Mouse (Mus musculus) thymus, postnatal 0 days (tissue): ENCODE measurements around the gene Nr2c2ap. TPM values are rescaled to one million over a fixed set of nuclear protein-coding genes. Genes with fewer than 3 reads are reported as not detected.

Experiments
- DNase-seq: peaks from one replicate; pipeline ENCODE4 v3.0.0-alpha.2; 2015; ENCODE audit warnings: low spot score
- polyA plus RNA-seq: library from polyadenylated mRNA; unstranded; fragments of >200 nt; fragmentation: Nextera tagmentation; extraction: Ambion mirVana; gene quantifications from 2 replicates; pipeline ENCODE4 v1.2.1, GENCODE M21; 2015

Nr2c2ap gene
- polyA plus RNA-seq, 1 experiment from 2014 or later: 60.6 TPM

GRCm38 (mm10) chr8:70118726-70119700 lies 12.1 kb upstream of the Nr2c2ap start:
- peak; percentile 8 for DNase-seq

GRCm38 (mm10) chr8:70120667-70121066 lies 10.5 kb upstream of the Nr2c2ap start, which contains the start of gene Ncan:
Ncan (minus strand) TSS chr8:70120873.
- peak; percentile 31 for DNase-seq

GRCm38 (mm10) chr8:70122863-70123262 lies 8.3 kb upstream of the Nr2c2ap start:
- no peak for DNase-seq

- DNase-seq: no peak
These were observed 6.1 kb upstream of the Nr2c2ap start for GRCm38 (mm10) chr8:70124992-70125391.

GRCm38 (mm10) chr8:70128435-70128834 lies 2.7 kb upstream of the Nr2c2ap start:
- DNase-seq: no peak

GRCm38 (mm10) chr8:70129309-70129952 lies 1.7 kb upstream of the Nr2c2ap start:
- DNase-seq: no peak

- no peak for DNase-seq
These were observed 1.1 kb upstream of the Nr2c2ap start for GRCm38 (mm10) chr8:70130066-70130465.

- no peak for DNase-seq
These were observed 3.0 kb downstream of the Nr2c2ap start for GRCm38 (mm10) chr8:70134086-70134485.

GRCm38 (mm10) chr8:70134931-70135330 lies 3.8 kb downstream of the Nr2c2ap start:
- DNase-seq: no peak

- DNase-seq: no peak
These were observed 5.5 kb downstream of the Nr2c2ap start for GRCm38 (mm10) chr8:70136591-70136990.

- no peak for DNase-seq
These were observed 6.8 kb downstream of the Nr2c2ap start for GRCm38 (mm10) chr8:70137890-70138289.

- peak; percentile 100 for DNase-seq
These were observed 8.1 kb downstream of the Nr2c2ap start, which contains the start of the genes Rfxank, Borcs8 and Mef2b for GRCm38 (mm10) chr8:70139026-70139857. Rfxank (minus strand) TSS chr8:70139154. Borcs8 (plus strand) TSS chr8:70139499. Mef2b (plus strand) TSS chr8:70139711.

GRCm38 (mm10) chr8:70139981-70140380 lies 8.8 kb downstream of the Nr2c2ap start:
- DNase-seq: peak; percentile 32

- DNase-seq: peak; percentile 85
These were observed 16.8 kb downstream of the Nr2c2ap start for GRCm38 (mm10) chr8:70147678-70148607.

- DNase-seq: no peak
These were observed 19.0 kb downstream of the Nr2c2ap start for GRCm38 (mm10) chr8:70150158-70150557.

GRCm38 (mm10) chr8:70152537-70153257 lies 21.6 kb downstream of the Nr2c2ap start:
- peak; percentile 90 for DNase-seq

GRCm38 (mm10) chr8:70157240-70157800 lies 26.2 kb downstream of the Nr2c2ap start:
- no peak for DNase-seq

- peak; percentile 91 for DNase-seq
These were observed 27.1 kb downstream of the Nr2c2ap start for GRCm38 (mm10) chr8:70158069-70158853.
